Mouse (Mus musculus) kidney, postnatal 0 days (tissue): ENCODE results near the gene Vps25. TPM values are rescaled to one million over a fixed set of nuclear protein-coding genes. Genes with fewer than 3 reads are reported as not detected.

Experiments
- ATAC-seq: fragments of 200-750 bp; cut with Nextera tagmentation; replicated peaks from 2 replicates; pipeline ENCODE4 v1.8.0; 2017; ENCODE audit warnings: low read depth, moderate number of reproducible peaks, moderate TSS enrichment, moderate library complexity; ENCODE audit not compliant: low FRiP score
- DNase-seq: peaks from one replicate; pipeline ENCODE4 v3.0.0-alpha.2; 2016; ENCODE audit warnings: low spot score
- H3K27ac ChIP-seq: fragments of 300-500 bp; sonication (generic); 2 replicates; pipeline ENCODE4 v1.5.1; 2014; ENCODE audit warnings: mild to moderate bottlenecking
- H3K27me3 ChIP-seq: fragments of 300-500 bp; sonication (generic); 2 replicates; pipeline ENCODE4 v1.6.1; 2014; ENCODE audit warnings: low read length, mixed read lengths; ENCODE audit not compliant: insufficient read depth
- H3K36me3 ChIP-seq: fragments of 300-500 bp; sonication (generic); 2 replicates; pipeline ENCODE4 v1.6.1; 2014; ENCODE audit warnings: low read length, mixed read lengths; ENCODE audit not compliant: insufficient read depth
- H3K4me1 ChIP-seq: fragments of 300-500 bp; sonication (generic); replicated peaks from 2 replicates; pipeline ENCODE4 v1.6.1; 2014; ENCODE audit warnings: antibody characterized with exemption, low read length, mixed read lengths; ENCODE audit not compliant: insufficient read depth
- H3K4me2 ChIP-seq: fragments of 300-500 bp; sonication (generic); 2 replicates; pipeline ENCODE4 v1.6.1; 2014; ENCODE audit warnings: mild to moderate bottlenecking, low read length, moderate library complexity, mixed read lengths
- H3K4me3 ChIP-seq: fragments of 300-500 bp; sonication (generic); replicated peaks from 2 replicates; pipeline ENCODE4 v1.5.1; 2014; ENCODE audit warnings: low read depth, low read length
- H3K9ac ChIP-seq: fragments of 300-500 bp; sonication (generic); 2 replicates; pipeline ENCODE4 v1.6.1; 2014; ENCODE audit warnings: low read depth, low read length
- H3K9me3 ChIP-seq: fragments of 300-500 bp; sonication (generic); replicated peaks from 2 replicates; pipeline ENCODE4 v1.6.1; 2016; ENCODE audit warnings: low read length, inconsistent platforms, mixed read lengths
- CTCF ChIP-seq: IDR thresholded peaks from 2 replicates; pipeline ENCODE4 v1.5.1; 2016; ENCODE audit warnings: antibody characterized with exemption, low read depth, mild to moderate bottlenecking, moderate library complexity
- WGBS: fragments of 180-500 bp; shearing (Covaris S2); extraction: QIAGEN DNeasy Blood & Tissue Kit; methylation state at CpG from one replicate; pipeline ENCODE4 v1.1.7; 2014; 5-methylcytosine and 5-hydroxymethylcytosine counted together
- polyA plus RNA-seq: library from polyadenylated mRNA; unstranded; fragments of >200 nt; fragmentation: Nextera tagmentation; extraction: Ambion mirVana; gene quantifications from 2 replicates; pipeline ENCODE4 v1.2.1, GENCODE M21; 2015

Vps25 gene
- polyA plus RNA-seq, 1 experiment from 2014 or later: 179 TPM

GRCm38 (mm10) chr11:101238071-101238647 lies 15.3 kb upstream of the Vps25 start:
- no peaks in the 10 kb centered on the region for H3K9me3 ChIP-seq
- no peaks in the 10 kb centered on the region for H3K36me3 ChIP-seq
- no peak overlapping the region for H3K4me2 ChIP-seq
- no peak overlapping the region for H3K9ac ChIP-seq
- H3K4me3 ChIP-seq: no peak overlapping the region
- DNase-seq (no peak), ATAC-seq (no peak)
- no peak for TF ChIP-seq CTCF
- peak overlapping the region; percentile 66 for H3K27ac ChIP-seq
- no peaks in the 10 kb centered on the region for H3K27me3 ChIP-seq
- WGBS: 29% methylated on average over 5 of the region's 5 CpGs
- no peaks in the 10 kb centered on the region for H3K4me1 ChIP-seq

GRCm38 (mm10) chr11:101245071-101245470 lies 8.4 kb upstream of the Vps25 start:
- peaks cover 16% of the 10 kb centered on the region; the same call in 1 of the 2 replicates for H3K4me1 ChIP-seq
- 16% methylated on average over 4 of the region's 4 CpGs for WGBS
- no peaks in the 10 kb centered on the region for H3K27me3 ChIP-seq
- H3K9ac ChIP-seq: peak overlapping the region; percentile 71; the same call in 1 of the 2 replicates
- H3K9me3 ChIP-seq: no peaks in the 10 kb centered on the region
- peak overlapping the region; percentile 58; the same call in 1 of the 2 replicates for H3K4me3 ChIP-seq
- no peaks in the 10 kb centered on the region for H3K36me3 ChIP-seq
- TF ChIP-seq CTCF: no peak
- peak overlapping the region; percentile 87 for H3K27ac ChIP-seq
- peak overlapping the region; percentile 74; the same call in 1 of the 2 replicates for H3K4me2 ChIP-seq
- DNase-seq: no peak
- ATAC-seq: no peak

- peak within 1 kb of the TSS; percentile 58 for H3K4me3 ChIP-seq
- TF ChIP-seq CTCF: peak; percentile 5; the same call in 1 of the 2 replicates
- no peaks in the 10 kb centered on the region for H3K9me3 ChIP-seq
- ATAC-seq: peak; percentile 67
- no peaks in the 10 kb centered on the region for H3K36me3 ChIP-seq
- peak within 1 kb of the TSS; percentile 87 for H3K27ac ChIP-seq
- DNase-seq: peak; percentile 73
- H3K9ac ChIP-seq: peak within 1 kb of the TSS; percentile 71
- peaks cover 16% of the 10 kb centered on the region; the same call in 1 of the 2 replicates for H3K4me1 ChIP-seq
- H3K27me3 ChIP-seq: no peaks in the 10 kb centered on the region
- peak within 1 kb of the TSS; percentile 74 for H3K4me2 ChIP-seq
- 1% methylated on average over 61 of the region's 63 CpGs for WGBS
Measured at GRCm38 (mm10) chr11:101245855-101246701, 7.4 kb upstream of the Vps25 start, which contains the start of gene Ramp2. Ramp2 (plus strand) TSS chr11:101246028.

- no peak for TF ChIP-seq CTCF
- H3K4me3 ChIP-seq: peak overlapping the region; percentile 58
- H3K36me3 ChIP-seq: no peaks in the 10 kb centered on the region
- H3K27ac ChIP-seq: peak overlapping the region; percentile 87
- peak overlapping the region; percentile 74 for H3K4me2 ChIP-seq
- no peaks in the 10 kb centered on the region for H3K27me3 ChIP-seq
- 12% methylated on average over 7 of the region's 7 CpGs for WGBS
- peak overlapping the region; percentile 71 for H3K9ac ChIP-seq
- ATAC-seq (no peak), DNase-seq (no peak)
- H3K9me3 ChIP-seq: no peaks in the 10 kb centered on the region
- peaks cover 16% of the 10 kb centered on the region; the same call in 1 of the 2 replicates for H3K4me1 ChIP-seq
Measured at GRCm38 (mm10) chr11:101246702-101247012, 6.8 kb upstream of the Vps25 start.

- Histone ChIP-seq H3K4me1 (peaks cover 16% of the 10 kb centered on the region; the same call in 1 of the 2 replicates), H3K4me3 (peak overlapping the region; percentile 58), H3K4me2 (peak overlapping the region; percentile 74), H3K9me3 (no peaks in the 10 kb centered on the region), H3K9ac (peak overlapping the region; percentile 71), H3K27ac (peak overlapping the region; percentile 87), H3K27me3 (no peaks in the 10 kb centered on the region), H3K36me3 (no peaks in the 10 kb centered on the region)
- WGBS: 77% methylated on average over 6 of the region's 6 CpGs
- no peak for DNase-seq
- no peak for ATAC-seq
- no peak for TF ChIP-seq CTCF
Measured at GRCm38 (mm10) chr11:101247521-101248030, 5.9 kb upstream of the Vps25 start.

GRCm38 (mm10) chr11:101248258-101248994 lies 5.1 kb upstream of the Vps25 start:
- H3K4me1 ChIP-seq: peaks cover 16% of the 10 kb centered on the region; the same call in 1 of the 2 replicates
- ATAC-seq (0 out of 2 replicates have a peak, but pooled peaks have one; percentile 3), DNase-seq (peak; percentile 95)
- no peaks in the 10 kb centered on the region for H3K27me3 ChIP-seq
- no peaks in the 10 kb centered on the region for H3K9me3 ChIP-seq
- H3K36me3 ChIP-seq: no peaks in the 10 kb centered on the region
- H3K4me3 ChIP-seq: 0 out of 2 replicates have a peak overlapping the region, but pooled peaks have one; percentile 58
- WGBS: 18% methylated on average over 14 of the region's 14 CpGs
- H3K27ac ChIP-seq: peak overlapping the region; percentile 87
- peak; percentile 79 for TF ChIP-seq CTCF
- H3K9ac ChIP-seq: no peak overlapping the region
- H3K4me2 ChIP-seq: peak overlapping the region; percentile 74
